Mouse (Mus musculus): ENCODE results near the gene Dbx1. TPM values are rescaled to one million over a fixed set of nuclear protein-coding genes. Genes with fewer than 3 reads are reported as not detected.

Dbx1 gene
- polyA plus RNA-seq, 1 experiment, result not detected

DNA sequence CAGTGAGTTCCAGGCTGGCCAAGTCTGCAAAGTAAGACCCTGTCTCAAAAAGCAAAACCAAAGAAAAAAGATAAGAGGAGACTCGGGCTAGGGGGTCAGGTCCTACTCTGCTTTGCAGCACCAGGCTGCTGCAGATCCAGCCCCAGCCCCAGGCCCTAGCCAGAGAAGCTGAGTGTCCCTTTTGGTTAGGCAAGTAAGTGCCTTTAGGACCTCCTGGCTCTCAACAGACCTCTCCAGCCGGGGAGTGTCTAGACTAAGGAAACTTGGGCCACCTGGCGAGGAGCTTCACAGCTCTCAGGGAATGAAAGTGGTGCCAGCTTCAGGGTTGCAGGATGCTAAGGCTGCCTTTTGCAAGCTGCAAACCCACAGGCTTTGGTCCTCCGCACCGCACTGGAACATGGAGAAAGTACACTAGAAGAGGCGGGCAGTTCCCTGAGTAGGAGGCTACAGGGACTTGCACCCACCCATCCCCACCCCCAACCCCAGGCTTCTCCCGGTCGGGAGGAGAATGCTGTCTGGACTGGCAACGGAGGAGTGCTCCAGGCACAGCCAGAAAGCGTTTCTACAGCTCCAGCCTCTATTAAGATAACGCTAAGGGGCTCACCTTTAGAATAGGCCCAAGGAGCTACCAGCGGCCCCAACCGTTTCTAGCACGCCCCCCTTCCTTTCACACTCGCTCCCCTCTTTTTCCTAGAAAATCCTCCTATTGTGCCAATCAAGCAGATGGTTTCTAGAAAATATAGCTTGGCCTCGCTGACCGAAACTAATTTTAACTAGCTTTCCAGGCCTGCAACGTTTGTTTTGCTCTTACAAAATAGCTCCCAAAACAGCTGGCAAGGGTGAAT, 3.4 kb upstream of the Dbx1 start:
- Histone ChIP-seq H3K4me3 (no peak overlapping the region), H3K36me3 (ENCODE audit: control insufficient read depth, insufficient read depth) (no peaks in the 10 kb centered on the region), H3ac (ENCODE audit: control insufficient read depth, insufficient read length) (no peak overlapping the region), H3K27me3 (ENCODE audit: control insufficient read depth, insufficient read depth, insufficient read length) (peaks cover 5% of the 10 kb centered on the region), H3K4me2 (ENCODE audit: low read depth) (no peak overlapping the region), H3K79me2 (ENCODE audit: control insufficient read depth, insufficient read depth) (no peaks in the 10 kb centered on the region)
- TF ChIP-seq CEBPB (IDR thresholded peaks at IDR 0.05; ENCODE audit: insufficient read depth, poor library complexity, severe bottlenecking) (no peak), MAX (IDR thresholded peaks at IDR 0.05; ENCODE audit: low read depth) (no peak), POLR2A (IDR thresholded peaks at IDR 0.05; ENCODE audit: insufficient read length, low read depth) (no peak)

DNA sequence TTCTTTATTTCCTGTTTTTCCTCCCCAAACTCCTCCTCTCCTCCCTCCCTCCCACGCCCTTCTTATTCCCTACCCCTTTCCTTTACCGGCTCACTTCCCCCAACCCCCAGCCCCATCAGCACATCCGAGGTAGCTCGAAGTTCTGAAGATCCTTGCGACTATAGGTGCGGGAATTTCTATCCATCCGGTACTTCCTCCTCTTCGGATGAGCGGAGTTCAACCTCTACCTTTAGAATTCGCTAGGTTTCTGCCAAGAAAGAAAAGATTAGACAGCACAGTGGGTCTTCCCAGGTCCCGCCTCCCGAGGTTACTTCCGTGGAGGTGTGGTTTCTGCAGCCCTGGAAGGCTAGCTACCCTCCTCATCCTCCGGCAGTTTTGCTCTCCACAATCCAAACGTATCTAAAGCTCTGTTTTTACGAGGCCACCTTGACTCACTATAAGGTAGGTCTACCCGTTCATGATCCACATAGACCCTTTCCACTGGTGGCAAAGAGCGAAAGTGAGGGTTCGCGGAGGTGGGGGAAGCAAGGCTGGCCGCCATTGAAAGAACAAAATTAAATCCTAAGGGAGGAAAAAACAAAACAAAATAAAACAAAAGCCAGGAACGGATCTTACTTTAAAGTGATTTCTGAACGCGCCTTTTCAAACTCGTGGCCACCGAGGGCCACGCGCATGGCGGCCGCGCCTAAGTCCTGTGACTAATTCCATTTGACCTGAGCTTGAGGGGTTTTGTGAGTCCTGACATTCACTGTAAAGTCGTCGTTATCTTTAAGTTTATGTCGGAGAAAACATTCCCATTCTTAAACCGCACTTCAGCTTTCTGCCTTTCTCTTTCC, 2.5 kb upstream of the Dbx1 start:
- Histone ChIP-seq H3ac (ENCODE audit: control insufficient read depth, insufficient read length) (no peak overlapping the region), H3K27me3 (ENCODE audit: control insufficient read depth, insufficient read depth, insufficient read length) (peaks cover 10% of the 10 kb centered on the region), H3K4me3 (no peak overlapping the region), H3K36me3 (ENCODE audit: control insufficient read depth, insufficient read depth) (no peaks in the 10 kb centered on the region), H3K79me2 (ENCODE audit: control insufficient read depth, insufficient read depth) (no peaks in the 10 kb centered on the region), H3K4me2 (ENCODE audit: low read depth) (no peak overlapping the region)
- no peak for TF ChIP-seq SRF (IDR thresholded peaks at IDR 0.05; ENCODE audit: control insufficient read depth, insufficient read length, low read depth)
- TF ChIP-seq TCF12 (IDR thresholded peaks at IDR 0.05; ENCODE audit: insufficient read depth, poor library complexity, severe bottlenecking), result no peak
- no peak for TF ChIP-seq REST (IDR thresholded peaks at IDR 0.05; ENCODE audit: insufficient read depth, insufficient read length)
- no peak for TF ChIP-seq E2F4 (IDR thresholded peaks at IDR 0.05; ENCODE audit: insufficient read depth)
- no peak for TF ChIP-seq MAX (IDR thresholded peaks at IDR 0.05; ENCODE audit: low read depth)
- TF ChIP-seq TCF3 (IDR thresholded peaks at IDR 0.05; ENCODE audit: insufficient read length, low read depth), result no peak

DNA sequence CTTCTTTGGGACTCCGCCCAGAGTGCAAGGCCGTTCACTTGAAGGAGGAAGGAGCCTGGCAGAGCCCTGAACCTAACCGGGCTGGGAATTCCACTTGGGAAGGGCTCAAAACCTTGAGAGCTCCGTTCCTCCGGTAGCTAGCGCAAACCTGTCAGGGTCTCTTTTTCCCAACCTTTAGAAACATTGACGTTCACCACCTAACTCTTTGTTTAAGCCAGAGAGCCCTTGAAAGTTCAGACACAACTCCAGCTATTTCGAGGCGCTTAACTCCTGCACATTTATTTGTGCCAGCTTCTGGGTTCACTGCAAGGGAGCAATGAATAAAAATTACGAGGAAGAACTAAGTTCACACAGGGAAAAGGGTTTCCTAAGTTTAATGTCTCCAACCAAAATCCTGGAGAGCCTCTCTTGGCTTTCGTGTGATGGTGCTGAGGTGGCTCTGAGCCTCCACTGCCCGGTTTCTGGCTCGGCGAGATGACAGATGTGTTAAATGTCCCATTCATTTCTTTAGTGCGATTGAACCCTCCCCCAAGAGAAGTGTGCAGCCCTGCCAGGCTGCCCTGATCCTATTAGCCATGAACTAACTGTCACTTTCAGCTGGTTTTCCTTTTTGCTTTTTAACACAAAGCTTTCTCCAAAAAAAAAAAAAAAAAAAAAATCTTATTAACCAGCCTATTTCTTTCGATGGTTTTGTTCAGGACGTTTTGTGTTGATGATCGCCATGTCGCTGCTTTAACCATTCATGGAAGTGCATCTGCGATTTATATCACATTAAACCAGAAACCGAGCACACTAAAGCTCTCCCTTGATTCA, 1.4 kb upstream of the Dbx1 start:
- Histone ChIP-seq H3K27me3 (ENCODE audit: control insufficient read depth, insufficient read depth, insufficient read length) (peaks cover 10% of the 10 kb centered on the region), H3ac (ENCODE audit: control insufficient read depth, insufficient read length) (no peak overlapping the region), H3K36me3 (ENCODE audit: control insufficient read depth, insufficient read depth) (no peaks in the 10 kb centered on the region), H3K79me2 (ENCODE audit: control insufficient read depth, insufficient read depth) (no peaks in the 10 kb centered on the region), H3K4me3 (no peak overlapping the region), H3K4me2 (ENCODE audit: low read depth) (no peak overlapping the region)
- TF ChIP-seq REST (IDR thresholded peaks at IDR 0.05; ENCODE audit: insufficient read depth, insufficient read length), result no peak
- TF ChIP-seq MYOD1 (IDR thresholded peaks at IDR 0.05; ENCODE audit: control insufficient read depth in 1 of 3, insufficient read length in 2 of 3, low read depth in 2 of 3), result no peak
- TF ChIP-seq POLR2AphosphoS2 (IDR thresholded peaks at IDR 0.05; ENCODE audit: insufficient read length, low read depth), result no peak
- no peak for TF ChIP-seq MYOG (IDR thresholded peaks at IDR 0.05; ENCODE audit: control insufficient read depth in 1 of 3, insufficient read depth in 1 of 3, insufficient read length in 2 of 3, low read depth in 2 of 3)
- TF ChIP-seq POLR2A (IDR thresholded peaks at IDR 0.05; ENCODE audit: insufficient read length, low read depth), result no peak
- TF ChIP-seq USF1 (IDR thresholded peaks at IDR 0.05; ENCODE audit: low read depth), result no peak
- no peak for TF ChIP-seq E2F4 (IDR thresholded peaks at IDR 0.05; ENCODE audit: insufficient read depth)
- no peak for TF ChIP-seq SRF (IDR thresholded peaks at IDR 0.05; ENCODE audit: control insufficient read depth, insufficient read length, low read depth)
- TF ChIP-seq TCF3 (IDR thresholded peaks at IDR 0.05; ENCODE audit: insufficient read length, low read depth), result no peak
- no peak for TF ChIP-seq CEBPB (IDR thresholded peaks at IDR 0.05; ENCODE audit: insufficient read depth, poor library complexity, severe bottlenecking)
- TF ChIP-seq MAX (IDR thresholded peaks at IDR 0.05; ENCODE audit: low read depth), result no peak
- TF ChIP-seq TCF12 (IDR thresholded peaks at IDR 0.05; ENCODE audit: insufficient read depth, poor library complexity, severe bottlenecking), result no peak

DNA sequence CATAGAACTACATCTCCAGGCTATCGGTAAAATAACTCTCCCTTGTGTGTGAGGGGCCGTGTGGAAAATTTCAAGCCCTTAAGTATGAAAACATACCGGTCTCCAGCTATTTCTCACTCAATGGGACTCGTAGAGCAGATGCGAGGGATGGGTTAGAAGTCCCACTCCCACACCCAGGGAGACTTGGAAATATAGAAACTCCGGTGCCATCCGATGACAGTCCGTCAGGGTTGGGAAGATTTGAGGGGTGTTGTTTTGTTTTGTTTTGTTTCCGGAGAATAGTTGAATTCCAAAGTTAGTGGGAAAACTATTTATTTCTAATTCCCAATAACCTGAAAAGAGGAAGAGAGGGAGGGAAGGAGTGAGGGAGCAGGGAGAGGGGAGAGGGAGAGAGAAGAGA, 632 bp upstream of the Dbx1 start:
- H3K36me3 ChIP-seq (ENCODE audit: control insufficient read depth, insufficient read depth), result no peaks in the 10 kb centered on the region
- H3K4me3 ChIP-seq, result no peak overlapping the region
- H3K27me3 ChIP-seq (ENCODE audit: control insufficient read depth, insufficient read depth, insufficient read length), result peaks cover 10% of the 10 kb centered on the region
- no peak overlapping the region for H3K4me2 ChIP-seq (ENCODE audit: low read depth)
- H3K79me2 ChIP-seq (ENCODE audit: control insufficient read depth, insufficient read depth), result no peaks in the 10 kb centered on the region
- TF ChIP-seq MAX (IDR thresholded peaks at IDR 0.05; ENCODE audit: low read depth) (no peak), SRF (IDR thresholded peaks at IDR 0.05; ENCODE audit: control insufficient read depth, insufficient read length, low read depth) (no peak), REST (IDR thresholded peaks at IDR 0.05; ENCODE audit: insufficient read depth, insufficient read length) (no peak), MYOD1 (IDR thresholded peaks at IDR 0.05; ENCODE audit: control insufficient read depth in 1 of 3, insufficient read length in 2 of 3, low read depth in 2 of 3) (no peak), TCF3 (IDR thresholded peaks at IDR 0.05; ENCODE audit: insufficient read length, low read depth) (no peak), POLR2AphosphoS2 (IDR thresholded peaks at IDR 0.05; ENCODE audit: insufficient read length, low read depth) (no peak), E2F4 (IDR thresholded peaks at IDR 0.05; ENCODE audit: insufficient read depth) (no peak), TCF12 (IDR thresholded peaks at IDR 0.05; ENCODE audit: insufficient read depth, poor library complexity, severe bottlenecking) (no peak), USF1 (IDR thresholded peaks at IDR 0.05; ENCODE audit: low read depth) (no peak), MYOG (IDR thresholded peaks at IDR 0.05; ENCODE audit: control insufficient read depth in 1 of 3, insufficient read depth in 1 of 3, insufficient read length in 2 of 3, low read depth in 2 of 3) (no peak), CEBPB (IDR thresholded peaks at IDR 0.05; ENCODE audit: insufficient read depth, poor library complexity, severe bottlenecking) (no peak), POLR2A (IDR thresholded peaks at IDR 0.05; ENCODE audit: insufficient read length, low read depth) (no peak)
- no peak overlapping the region for H3ac ChIP-seq (ENCODE audit: control insufficient read depth, insufficient read length)
